Mouse (Mus musculus): ENCODE results near the gene Slc5a4a.

DNA sequence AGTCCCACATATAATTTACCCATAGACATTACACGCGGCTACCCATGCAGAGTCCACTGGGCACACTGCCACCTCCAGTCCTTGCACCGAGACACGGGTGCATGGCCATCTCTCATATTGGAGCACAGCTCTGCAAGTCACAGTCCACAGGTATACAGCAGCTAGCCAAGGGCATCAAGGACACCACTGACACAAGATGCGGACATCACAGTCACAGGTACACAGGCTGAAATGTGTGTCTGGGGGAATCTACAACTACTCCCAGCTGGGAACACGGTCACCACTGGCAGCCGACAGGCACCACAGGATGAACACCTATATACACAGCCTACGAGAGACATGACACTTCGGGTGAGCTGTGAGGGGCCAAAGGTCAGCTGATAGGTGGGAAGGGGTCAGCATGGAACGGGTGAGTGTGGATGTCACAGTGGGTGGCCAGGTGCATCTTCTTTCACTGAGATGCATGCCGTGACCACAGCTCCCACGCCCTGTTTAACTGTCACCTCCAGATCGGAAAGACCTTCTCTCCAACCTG is 60.1 kb downstream of the Slc5a4a start:
- TF ChIP-seq GATA1 (IDR thresholded peaks at IDR 0.05; ENCODE audit: low read length) = no peak
- no peak for TF ChIP-seq TAL1 (IDR thresholded peaks at IDR 0.05; ENCODE audit: low read length)

Data from erythroblast, embryonic 14.5 days (primary cell).